Mouse (Mus musculus) layer of hippocampus, postnatal 25 days (tissue): ENCODE results near the gene Sympk. TPM values are rescaled to one million over a fixed set of nuclear protein-coding genes. Genes with fewer than 3 reads are reported as not detected.

Source experiments
- DNase-seq, 2 experiments: peaks; one replicate each; pipeline ENCODE4 v3.0.0; 2022; ENCODE audit warnings: mixed read lengths in 2 of 2, low spot score in 1 of 2; ENCODE audit errors: extremely low spot score in 1 of 2
- total RNA-seq, 2 experiments: library from RNA; stranded (reverse); gene quantifications; 2 replicates each; pipeline ENCODE4 v1.2.3; 2021

The Sympk gene
- 100 to 1,000 TPM; 111 to 113 TPM for total RNA-seq

DNA sequence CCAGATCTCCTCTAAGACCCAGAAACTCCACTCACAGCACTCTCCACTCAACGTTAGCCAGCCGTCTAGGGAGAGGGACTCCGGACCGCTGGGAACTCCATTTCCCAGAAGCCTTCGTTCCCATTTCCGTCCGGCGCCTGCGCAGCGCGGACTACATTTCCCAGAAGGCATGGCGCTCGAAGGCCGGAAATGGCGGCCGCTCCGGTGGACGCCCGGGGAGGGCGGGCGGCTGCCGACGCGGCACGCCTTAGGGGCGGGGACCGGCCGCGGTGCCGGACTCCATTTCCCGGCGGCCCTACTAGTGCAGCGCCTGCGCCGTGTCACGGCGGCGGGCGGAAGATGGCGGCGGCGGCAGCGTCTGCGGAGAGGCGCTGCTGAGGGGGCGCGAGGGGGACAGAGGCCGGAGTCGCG is at the start of gene Sympk:
Sympk (plus strand) TSS at position 282 of the 411 bp plus-strand sequence.
- peak; percentile 83 to 86 for DNase-seq

DNA sequence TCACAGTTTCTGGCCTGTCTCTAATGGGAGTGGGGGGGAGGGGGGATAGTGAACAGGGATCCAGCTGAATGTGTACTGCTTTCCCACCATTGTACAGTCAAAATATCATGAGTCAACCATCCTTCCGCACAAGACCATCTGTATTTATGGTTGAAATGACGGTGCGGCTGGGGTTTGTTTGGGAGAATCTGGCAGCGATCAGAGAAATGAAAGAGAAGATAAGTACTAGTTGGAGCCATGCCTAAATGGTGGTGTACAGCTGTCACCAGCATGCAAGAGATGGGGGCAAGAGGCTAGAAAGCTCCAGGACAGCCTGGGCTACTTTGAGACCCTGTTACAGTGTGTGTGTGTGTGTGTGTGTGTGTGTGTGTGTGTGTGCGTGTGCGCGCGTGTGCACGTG is 45.8 kb upstream of the Sympk start:
- no peak for DNase-seq

DNA sequence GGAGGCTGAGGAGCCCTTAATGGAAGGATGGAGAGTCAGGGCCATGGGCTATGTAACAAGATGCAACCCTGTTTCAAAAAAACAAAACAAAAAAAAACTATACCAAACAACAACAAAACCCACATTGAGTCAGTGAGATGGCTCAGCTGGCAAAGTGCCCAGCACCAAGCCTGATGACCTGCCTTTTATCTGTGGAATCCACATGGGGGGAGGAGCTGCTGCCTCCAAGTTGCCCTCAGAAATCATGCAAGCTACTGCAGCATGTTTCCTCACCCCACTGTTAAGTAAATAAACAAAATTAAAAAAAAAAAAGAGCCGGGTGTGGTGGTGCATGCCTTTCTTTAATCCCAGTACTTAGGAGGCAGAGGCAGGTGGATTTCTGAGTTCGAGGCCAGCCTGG is 37.7 kb upstream of the Sympk start:
- no peak for DNase-seq

DNA sequence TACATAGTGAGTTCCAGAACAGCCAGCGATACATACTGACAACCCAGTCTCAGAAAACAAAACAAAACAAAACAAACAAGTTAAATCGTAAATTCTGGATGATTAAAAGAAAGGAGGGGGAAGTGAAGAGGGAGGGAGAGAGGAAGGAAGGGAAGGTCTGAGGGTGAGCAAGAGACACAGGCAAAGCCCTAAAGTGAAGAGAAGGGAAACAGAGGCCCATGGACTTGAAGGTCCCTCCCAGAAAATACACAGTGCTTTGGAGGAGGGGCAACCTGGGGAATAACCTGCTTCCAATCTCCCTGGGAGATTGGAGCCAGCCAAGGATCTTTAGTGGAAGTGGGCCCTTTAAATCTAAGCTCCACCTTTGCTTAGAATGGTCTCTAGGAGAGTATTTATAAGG is 37.1 kb upstream of the Sympk start, which contains the start of gene Nanos2:
Nanos2 (plus strand) TSS at position 301 of the 400 bp plus-strand sequence.
- no peak for DNase-seq

DNA sequence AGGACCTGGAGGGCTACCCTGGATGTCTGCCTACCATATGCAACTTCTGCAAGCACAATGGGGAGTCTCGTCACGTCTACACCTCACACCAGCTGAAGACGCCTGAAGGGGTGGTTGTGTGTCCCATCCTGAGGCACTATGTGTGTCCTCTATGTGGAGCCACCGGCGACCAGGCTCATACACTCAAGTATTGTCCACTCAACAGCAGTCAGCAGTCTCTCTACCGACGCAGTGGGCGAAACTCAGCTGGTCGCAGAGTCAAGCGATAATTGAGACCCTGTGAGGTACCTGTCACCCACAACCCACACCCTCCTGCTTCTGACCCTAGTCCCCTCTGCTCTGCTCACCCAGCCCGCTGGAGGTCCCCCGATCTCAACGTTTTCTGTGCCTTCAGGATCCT is 36.4 kb upstream of the Sympk start:
- DNase-seq, result no peak

DNA sequence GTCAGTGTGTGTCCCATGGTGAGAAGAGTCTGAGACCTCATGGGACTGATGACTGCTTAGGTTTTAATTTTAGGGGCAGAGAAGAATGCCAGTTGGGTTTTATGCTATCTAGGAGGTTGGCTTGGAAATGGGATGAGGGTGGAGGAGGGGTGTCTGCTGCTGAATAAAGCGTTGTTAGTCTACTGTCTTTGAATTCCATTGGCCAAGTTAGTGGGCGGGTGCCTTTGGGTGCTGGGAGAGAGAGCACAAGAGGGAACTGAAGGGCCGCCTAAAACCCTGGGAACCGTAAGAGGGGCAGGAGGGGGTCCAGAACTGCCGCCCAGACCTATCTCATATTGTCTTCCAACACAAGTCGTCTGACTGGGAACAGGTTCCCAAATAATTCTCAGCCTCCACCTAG is 35.4 kb upstream of the Sympk start:
- no peak for DNase-seq

DNA sequence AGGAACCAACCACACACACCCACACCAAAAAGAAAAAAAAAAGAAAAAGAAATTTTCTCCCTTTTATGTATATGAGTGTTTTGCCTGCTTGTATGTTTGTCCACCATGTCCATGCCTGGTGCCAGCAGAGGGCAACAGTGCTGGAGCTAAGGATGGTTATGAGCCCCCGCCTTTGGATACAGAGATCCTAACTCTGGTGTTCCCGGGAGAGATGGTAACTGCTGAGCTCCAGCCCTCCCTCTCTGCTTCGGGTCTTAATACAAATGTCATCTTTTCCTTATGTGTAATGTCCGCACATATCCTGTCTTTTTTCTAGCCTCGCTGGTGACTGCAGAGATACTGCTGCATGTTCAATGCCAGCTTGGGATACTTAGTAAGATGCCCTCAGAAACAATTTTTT is 34.2 kb upstream of the Sympk start:
- DNase-seq, result no peak

DNA sequence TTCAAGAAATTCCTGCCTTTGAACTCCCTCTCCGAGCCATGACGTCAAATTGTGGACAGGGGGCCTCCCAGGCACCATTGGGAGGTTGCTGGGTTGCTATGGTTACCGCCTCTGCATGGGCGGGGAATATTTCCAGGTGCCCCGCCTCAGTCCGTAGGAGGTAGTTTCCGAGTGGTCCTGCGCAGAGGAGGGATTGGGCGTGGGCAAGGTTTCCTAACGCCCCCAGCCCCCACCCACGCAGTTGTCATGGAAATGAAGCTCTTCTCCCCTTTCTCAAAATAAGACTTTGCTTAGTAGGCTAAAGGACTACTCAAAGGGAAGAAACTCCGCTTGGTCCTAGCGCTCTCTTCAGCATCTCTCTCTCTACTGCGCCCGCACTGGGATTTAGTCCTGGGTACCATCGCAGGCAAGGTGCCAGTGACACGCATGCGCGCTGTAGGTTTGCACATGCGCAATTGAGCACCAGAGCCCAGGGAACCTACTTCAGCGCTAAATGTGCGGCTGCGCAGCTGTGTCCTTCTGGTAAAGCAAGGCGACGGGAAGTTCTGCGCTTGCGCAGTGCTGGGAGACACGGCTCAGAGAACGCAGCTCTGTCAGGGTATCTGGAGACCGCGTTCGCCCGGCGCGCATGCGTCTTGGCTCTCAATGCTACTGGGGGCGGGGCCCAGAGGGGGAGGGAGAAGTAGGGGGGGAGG is 33.4 kb upstream of the Sympk start, which contains the start of gene Mypop:
Mypop (plus strand) TSS at position 645 of the 695 bp plus-strand sequence.
- peak; percentile 98 to 99 for DNase-seq

DNA sequence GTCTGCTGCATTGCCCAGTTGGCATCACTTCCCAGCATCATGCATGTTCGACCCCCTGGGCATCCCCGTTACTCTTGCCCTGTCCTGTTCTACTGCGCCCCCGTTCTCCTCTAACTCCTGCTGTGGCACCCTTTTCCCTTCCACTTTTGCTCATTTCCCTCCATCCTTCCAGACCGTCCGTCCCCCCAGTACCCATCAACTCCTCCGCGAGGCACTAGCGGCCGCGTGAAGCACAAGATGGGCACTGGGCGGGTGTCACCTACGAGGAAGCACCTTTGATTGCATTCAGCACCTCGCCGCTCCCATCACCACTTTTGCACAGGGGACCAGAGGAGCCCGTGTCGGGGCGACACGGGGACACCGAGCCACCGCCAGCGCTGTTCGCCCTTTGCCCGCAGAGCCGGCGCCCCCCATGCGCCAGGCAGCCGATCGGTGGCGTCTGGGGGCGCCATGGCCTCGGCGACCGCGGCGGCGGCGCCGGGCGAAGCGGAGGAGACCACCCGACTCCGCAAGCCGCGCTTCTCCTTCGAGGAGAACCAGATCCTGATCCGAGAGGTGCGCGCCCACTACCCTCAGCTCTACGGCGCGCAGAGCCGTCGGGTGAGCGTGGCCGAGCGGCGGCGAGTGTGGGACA is 32.4 kb upstream of the Sympk start:
- DNase-seq, result no peak

DNA sequence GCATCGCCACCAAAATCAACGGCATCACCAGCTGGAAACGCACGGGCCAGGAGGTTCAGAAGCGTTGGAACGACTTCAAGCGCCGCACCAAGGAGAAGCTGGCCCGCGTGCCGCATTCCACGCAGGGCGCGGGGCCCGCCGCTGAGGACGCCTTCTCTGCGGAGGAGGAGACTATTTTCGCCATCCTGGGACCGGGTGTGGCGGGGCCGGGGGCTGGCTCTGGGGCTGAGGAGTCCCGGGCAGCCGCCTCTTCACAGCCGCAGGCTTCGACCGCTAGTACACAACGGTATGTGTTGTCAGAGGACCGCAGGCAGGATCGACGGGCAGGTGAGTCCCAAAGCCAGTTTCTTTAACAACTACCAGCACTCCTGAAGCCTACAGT is 31.9 kb upstream of the Sympk start:
- no peak for DNase-seq

DNA sequence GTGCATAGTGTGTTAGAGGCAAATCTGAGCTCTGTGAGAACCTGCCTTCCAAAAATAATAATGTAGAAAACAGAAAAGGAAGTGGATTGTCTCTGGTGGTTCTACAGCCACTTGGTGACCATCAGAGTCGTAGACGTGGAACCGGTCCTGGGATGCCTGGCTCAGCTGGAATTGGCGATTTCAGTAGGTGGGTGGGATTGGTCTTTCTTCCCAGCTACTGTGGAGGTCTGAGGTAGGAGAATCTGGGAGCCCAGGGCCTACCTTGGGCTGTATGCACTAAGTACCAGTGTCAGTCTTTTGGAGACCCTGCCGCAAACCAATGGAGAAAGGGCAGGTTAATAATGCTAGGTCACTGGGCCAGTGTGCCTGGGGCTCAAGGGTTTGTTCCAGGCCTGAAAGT is 31.1 kb upstream of the Sympk start:
- DNase-seq, result no peak

DNA sequence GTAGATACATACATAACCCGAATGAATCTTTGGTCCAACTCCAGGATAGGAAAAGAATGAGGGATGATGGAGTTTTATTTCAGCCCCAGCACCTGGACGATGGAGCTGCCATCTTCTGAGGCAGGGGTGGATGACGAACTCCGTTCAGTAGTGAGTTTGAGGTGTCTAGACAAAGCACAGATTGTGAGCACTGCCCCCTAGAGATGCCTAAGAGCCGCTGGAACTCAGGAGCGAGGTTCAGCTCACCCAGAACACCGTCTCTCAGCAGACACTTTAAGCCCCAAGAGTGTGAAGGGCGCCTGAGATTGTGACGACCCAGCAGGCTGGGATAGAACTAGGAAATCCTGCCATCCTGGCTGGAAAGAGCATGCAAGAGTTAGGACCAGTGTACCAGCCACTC is 25.3 kb upstream of the Sympk start:
- DNase-seq, result no peak

DNA sequence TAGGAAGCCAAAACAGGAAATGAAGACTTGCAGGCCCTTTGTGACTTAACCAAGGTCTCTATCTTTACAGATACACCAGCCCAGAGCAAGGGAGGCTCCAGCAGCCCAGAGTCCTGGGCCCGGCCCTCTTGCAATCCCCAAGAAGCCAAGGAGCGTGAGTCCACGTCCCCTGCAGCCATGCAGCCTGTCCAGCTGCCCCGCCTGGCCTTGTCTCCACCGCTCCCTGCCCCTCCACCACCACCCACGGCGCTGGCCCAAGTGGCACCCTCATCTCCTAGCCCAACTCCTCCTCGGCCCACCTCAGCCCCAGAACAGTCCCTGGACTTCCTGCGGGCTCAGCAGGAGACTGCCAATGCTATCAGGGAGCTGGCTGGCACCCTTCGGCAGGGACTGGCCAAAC is 23.8 kb upstream of the Sympk start:
- no peak for DNase-seq

DNA sequence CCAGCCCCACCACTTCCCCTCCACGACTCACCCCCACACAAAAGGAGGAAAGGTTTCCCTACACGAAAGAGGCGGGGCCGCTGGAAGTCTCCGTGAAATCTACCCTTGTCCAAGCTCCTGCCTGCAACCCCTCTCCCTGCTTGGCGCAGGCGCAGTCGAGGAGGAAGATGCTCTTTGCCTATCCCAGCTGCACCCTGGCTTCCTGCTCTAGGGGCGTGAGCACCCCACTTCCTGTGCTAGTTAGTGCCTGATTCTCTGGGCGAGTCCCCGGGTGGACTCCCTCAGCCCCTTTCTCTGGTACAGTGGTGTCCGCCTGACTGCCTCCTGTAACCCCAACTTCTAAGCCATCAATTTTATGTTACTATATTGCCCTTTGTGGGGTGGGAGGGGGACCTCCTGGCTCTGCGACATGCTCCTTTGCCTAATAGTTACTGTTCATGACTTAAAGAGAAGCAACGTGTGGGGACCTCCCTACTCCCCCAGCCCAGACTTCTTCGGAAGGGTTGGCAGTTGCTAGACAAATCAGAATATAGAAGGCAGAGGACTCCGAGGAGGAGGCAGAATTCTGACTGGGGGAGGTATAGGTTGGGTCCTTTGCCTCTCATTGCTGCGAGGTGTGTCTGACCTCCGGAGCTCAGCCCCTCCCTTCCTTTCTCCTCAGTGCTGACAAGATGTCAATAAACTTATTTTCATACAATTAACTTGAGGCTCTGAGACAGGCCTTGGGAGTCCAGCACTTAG is 22.9 kb upstream of the Sympk start:
- DNase-seq, result no peak

DNA sequence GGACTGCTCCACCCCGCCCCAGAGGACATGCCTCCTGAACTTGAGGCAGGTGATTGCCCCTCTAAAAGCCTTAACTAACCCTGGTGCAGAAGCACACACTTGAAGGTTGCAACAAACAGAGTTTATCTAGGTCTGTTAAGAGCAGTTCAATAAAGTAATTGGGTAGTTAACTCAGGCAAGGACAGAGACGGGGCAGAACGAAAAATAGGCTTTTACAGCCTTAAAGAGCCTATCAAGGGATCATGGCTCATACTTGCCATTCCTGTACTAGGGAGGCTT is 22.4 kb upstream of the Sympk start:
- DNase-seq, result no peak

DNA sequence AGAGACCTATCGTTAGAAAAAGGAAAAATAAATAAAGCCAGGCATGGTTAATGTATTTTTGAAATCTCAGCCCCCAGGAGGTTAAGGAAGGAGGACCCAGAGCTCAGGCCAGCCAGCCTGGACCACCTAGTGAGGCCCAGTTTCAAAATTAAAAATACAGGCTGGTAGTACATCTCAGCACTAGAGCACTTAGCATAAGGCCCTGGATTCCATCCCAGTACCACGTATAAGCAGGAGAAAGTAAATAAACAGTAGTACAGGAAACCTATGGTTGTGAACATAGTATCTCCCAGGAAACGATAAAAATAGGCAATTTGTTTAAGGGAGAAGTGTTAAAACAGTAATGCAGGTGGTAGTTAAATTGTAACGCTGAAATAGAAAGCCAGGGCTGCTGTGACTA is 22.1 kb upstream of the Sympk start:
- no peak for DNase-seq

DNA sequence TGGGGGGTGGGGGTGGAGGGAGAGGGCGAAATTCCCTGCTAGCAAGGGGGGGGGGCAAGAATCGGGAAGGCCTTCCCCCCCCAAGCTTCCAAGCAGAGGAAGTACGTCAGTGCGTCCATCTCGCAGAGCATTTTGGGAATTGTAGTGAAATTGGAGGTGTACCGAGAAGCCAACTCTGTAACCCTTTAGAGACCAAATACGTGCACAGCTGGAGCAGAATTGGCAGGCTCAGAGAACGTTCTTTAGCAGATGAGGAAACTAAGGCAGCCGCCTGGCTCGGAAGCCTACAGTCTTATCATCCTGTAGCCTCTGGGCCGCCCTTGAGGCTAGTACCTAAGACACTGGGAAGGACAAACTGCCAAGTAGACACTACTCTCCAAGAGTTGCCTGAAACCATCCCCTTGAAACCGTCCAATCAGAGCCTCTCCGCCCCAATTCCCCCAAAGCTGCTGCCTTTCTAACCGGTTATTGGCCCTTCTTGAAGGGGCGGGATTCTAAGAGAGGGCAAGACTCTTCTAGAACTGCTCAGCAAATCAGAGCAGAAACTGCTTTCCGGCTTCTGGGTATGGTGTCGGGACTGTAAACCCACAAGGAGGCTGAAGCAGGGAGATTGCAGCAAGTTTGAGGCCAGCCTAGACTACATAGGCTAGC is 21.2 kb upstream of the Sympk start:
- peak; percentile 51 to 60 for DNase-seq

DNA sequence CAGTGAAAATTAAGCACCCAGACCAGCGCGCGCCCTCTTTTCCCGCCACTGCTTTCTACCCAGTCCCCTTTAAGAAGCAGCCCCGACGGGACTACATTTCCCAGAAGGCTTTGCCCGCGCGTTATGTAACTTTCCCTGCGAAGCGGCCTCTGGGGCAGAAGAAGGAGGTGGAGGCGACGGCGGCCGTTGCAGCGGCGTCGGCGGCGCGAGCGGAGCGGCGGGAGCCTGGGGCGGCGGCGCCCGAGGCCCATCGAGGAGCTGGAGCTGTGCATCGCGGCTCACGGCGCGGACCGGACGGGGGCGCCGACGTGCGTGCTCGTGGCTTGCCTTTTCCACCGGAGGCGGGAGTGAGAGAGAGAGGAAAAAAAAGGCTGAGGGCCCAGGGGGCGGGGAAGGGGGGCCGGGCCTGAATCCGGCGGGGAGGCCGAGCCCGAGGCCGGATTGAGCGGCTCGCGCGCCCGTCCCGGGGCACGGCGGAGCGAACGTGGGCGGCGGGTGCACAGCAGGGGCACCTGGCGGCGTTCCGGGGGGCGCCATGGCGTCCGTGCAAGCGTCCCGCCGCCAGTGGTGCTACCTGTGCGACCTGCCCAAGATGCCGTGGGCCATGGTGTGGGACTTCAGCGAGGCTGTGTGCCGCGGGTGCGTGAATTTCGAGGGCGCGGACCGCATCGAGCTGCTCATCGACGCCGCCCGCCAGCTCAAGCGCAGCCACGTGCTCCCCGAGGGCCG is 20.1 kb upstream of the Sympk start, which contains the start of gene Irf2bp1:
Irf2bp1 (plus strand) TSS at position 143 of the 729 bp plus-strand sequence.
- peak; percentile 87 to 91 for DNase-seq

DNA sequence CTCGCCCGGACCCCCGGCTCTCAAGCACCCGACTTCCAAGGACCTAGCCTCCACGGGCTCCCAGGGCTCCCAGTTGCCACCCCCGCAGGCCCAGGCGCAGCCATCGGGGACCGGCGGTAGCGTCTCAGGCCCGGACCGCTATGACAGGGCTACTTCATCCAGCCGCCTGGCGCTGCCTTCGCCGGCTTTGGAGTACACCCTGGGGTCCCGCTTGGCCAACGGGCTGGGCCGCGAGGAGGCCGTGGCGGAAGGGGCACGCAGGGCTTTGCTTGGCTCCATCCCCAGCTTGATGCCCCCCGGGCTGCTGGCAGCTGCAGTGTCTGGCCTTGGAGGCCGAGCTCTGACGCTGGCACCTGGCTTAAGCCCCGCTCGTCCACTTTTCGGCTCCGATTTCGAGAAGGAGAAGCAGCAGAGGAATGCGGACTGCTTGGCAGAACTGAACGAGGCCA is 19.5 kb upstream of the Sympk start:
- DNase-seq, result no peak

DNA sequence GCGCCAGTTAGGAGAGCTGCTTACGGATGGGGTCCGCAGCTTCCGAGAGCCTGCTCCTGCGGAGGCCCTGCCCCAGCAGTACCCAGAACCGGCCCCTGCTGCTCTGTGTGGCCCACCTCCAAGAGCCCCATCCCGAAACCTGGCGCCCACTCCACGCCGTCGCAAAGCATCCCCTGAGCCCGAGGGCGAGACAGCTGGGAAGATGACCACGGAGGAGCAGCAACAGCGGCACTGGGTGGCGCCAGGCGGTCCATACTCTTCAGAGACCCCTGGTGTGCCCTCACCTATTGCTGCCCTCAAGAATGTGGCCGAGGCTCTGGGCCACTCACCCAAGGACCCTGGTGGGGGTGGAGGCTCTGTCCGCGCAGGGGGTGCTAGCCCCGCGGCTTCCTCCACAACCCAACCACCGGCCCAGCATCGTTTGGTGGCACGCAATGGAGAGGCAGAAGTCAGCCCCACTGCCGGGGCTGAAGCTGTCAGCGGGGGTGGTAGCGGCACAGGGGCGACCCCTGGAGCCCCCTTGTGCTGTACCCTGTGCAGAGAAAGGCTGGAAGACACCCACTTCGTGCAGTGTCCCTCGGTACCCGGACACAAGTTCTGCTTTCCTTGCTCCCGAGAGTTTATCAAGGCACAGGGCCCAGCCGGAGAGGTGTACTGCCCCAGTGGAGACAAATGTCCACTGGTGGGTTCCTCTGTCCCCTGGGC is 18.6 kb upstream of the Sympk start:
- no peak for DNase-seq
